Mouse (Mus musculus) embryonic facial prominence, embryonic 15.5 days (tissue): ENCODE data around the gene Cxcr2. TPM values are rescaled to one million over a fixed set of nuclear protein-coding genes. Genes with fewer than 3 reads are reported as not detected.

ENCODE experiments used
- ATAC-seq: fragments of 200-750 bp; cut with Nextera tagmentation; 2 replicates; pipeline ENCODE4 v1.8.0; 2017; ENCODE audit warnings: low read depth, moderate TSS enrichment; ENCODE audit not compliant: insufficient number of reproducible peaks, low FRiP score, low TSS enrichment
- H3K27ac ChIP-seq: fragments of 300-500 bp; sonication (generic); replicated peaks from 2 replicates; pipeline ENCODE4 v1.5.1; 2015; ENCODE audit warnings: mild to moderate bottlenecking, inconsistent platforms
- H3K27me3 ChIP-seq: fragments of 300-500 bp; sonication (generic); 2 replicates; pipeline ENCODE4 v1.6.1; 2015; ENCODE audit warnings: inconsistent platforms
- H3K36me3 ChIP-seq: fragments of 300-500 bp; sonication (generic); 2 replicates; pipeline ENCODE4 v1.6.1; 2015; ENCODE audit warnings: mild to moderate bottlenecking, inconsistent platforms
- H3K4me1 ChIP-seq: fragments of 300-500 bp; sonication (generic); 2 replicates; pipeline ENCODE4 v1.6.1; 2015; ENCODE audit warnings: inconsistent platforms
- H3K4me2 ChIP-seq: fragments of 300-500 bp; sonication (generic); replicated peaks from 2 replicates; pipeline ENCODE4 v1.6.1; 2015; ENCODE audit warnings: mild to moderate bottlenecking, inconsistent platforms
- H3K4me3 ChIP-seq: fragments of 300-500 bp; sonication (generic); replicated peaks from 2 replicates; pipeline ENCODE4 v1.5.1; 2015; ENCODE audit warnings: mild to moderate bottlenecking, inconsistent platforms
- H3K9ac ChIP-seq: fragments of 300-500 bp; sonication (generic); 2 replicates; pipeline ENCODE4 v1.6.1; 2015; ENCODE audit warnings: inconsistent platforms
- H3K9me3 ChIP-seq: fragments of 300-500 bp; sonication (generic); replicated peaks from 2 replicates; pipeline ENCODE4 v1.6.1; 2016; ENCODE audit warnings: inconsistent platforms
- WGBS: fragments of 180-500 bp; shearing (Covaris S2); methylation state at CpG from one replicate; pipeline ENCODE4 v1.1.7; 2015; 5-methylcytosine and 5-hydroxymethylcytosine counted together
- microRNA counts: library from miRNA; unstranded; fragments of <30 nt; microRNA quantifications from one replicate; lab custom pipeline; 2016
- microRNA-seq: library from miRNA; unstranded; fragments of <30 nt; microRNA quantifications from one replicate; pipeline ENCODE4, GENCODE M21; 2016; ENCODE audit warnings: borderline number of aligned reads
- polyA plus RNA-seq: library from polyadenylated mRNA; unstranded; fragments of >200 nt; fragmentation: Nextera tagmentation; extraction: Ambion mirVana; gene quantifications from 2 replicates; pipeline ENCODE4 v1.2.1, GENCODE M21; 2015

Gene Cxcr2
- polyA plus RNA-seq, 1 experiment from 2014 or later, result 0.37 TPM

DNA sequence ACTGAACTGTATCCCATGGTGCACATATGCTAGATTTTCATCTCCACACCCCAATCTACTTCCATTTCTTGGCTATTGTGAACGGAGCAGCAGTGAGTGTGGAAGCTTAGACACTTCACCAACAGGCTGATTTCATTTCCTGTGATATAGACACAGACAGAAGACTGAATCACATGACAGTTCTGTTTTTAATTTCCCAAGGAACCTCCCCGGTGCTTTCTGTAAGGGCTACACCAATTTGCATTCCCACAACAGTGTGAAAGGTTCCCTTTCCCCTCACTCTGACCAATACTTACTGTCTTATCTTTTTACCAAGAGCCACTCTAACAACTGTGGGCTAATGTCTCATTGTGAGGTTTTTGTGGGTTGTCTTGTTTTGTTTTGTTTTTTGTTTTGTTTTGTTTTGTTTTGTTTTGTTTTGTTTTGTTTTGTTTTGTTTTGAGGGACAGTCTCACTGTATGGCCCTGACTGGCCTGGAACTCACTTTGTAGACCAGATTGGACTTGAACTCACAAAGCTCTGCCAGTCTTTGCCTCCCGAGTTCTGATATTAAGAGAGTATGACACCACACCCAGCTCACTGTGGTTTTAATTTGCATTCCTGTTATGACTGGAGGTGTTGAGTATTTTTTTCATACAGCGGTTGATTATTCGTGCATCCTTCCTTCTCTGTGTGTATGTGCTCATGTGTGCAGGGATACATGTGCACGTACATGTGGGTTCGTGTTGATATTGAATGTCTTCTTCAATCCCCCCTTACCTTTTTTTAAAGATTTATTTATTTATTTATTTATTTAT is 47.5 kb downstream of the Cxcr2 start:
- Histone ChIP-seq H3K9ac (no peak overlapping the region), H3K27me3 (no peaks in the 10 kb centered on the region), H3K4me3 (no peak overlapping the region), H3K4me1 (peaks cover 4% of the 10 kb centered on the region; the same call in 1 of the 2 replicates), H3K36me3 (no peaks in the 10 kb centered on the region), H3K27ac (no peak overlapping the region), H3K9me3 (no peaks in the 10 kb centered on the region), H3K4me2 (no peak overlapping the region)
- WGBS, result 69% methylated on average over 7 of the region's 7 CpGs
- no peak for ATAC-seq

DNA sequence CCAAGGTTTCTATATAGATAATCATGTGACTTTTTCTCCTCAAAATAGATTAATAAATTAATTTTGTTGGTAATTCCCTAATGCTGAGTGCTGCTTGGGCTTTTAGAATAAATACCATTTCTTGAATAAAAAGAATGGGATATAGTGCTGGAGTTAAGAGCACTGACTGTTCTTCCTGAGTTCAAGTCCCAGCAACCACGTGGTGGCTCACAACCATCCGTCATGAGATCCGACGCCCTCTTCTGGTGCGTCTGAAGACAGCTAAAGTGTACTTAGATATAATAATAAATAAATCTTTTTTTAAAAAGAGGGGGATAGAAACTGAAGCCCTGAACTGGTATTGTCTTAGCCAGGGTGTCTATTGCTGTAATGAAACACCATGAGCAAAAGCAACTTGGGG is 49.7 kb downstream of the Cxcr2 start:
- 68% methylated on average over 5 of the region's 5 CpGs for WGBS
- no peak overlapping the region for H3K9ac ChIP-seq

DNA sequence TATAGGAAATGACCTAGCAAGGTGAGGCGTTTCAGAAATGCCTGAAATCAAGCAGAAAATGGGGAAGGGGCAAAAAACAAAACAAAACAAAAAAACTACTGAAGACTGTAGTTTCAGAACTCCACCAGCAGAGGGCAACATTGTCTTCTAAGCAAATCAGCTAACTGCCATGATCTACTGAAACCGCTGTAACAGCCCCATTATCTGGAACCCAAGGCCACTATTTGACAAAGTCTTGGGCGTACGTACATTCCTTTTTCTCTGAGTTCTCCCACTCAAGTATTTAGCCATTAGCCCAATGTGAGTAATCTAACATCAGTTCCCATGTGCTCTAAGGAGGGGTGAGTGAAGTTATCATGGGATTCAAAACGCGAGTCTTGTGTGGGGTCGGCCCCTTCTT is 52.1 kb downstream of the Cxcr2 start:
- ATAC-seq, result no peak
- no peak overlapping the region for H3K9ac ChIP-seq
- no peak overlapping the region for H3K4me2 ChIP-seq
- H3K27ac ChIP-seq, result no peak overlapping the region
- H3K36me3 ChIP-seq, result no peaks in the 10 kb centered on the region
- WGBS, result 65% methylated on average over 7 of the region's 7 CpGs
- no peak overlapping the region for H3K4me3 ChIP-seq
- no peaks in the 10 kb centered on the region for H3K27me3 ChIP-seq
- H3K9me3 ChIP-seq, result no peaks in the 10 kb centered on the region
- H3K4me1 ChIP-seq, result no peaks in the 10 kb centered on the region

More for the DNA sequence above, 49.7 kb downstream of the Cxcr2 start:
- H3K36me3 ChIP-seq, result no peaks in the 10 kb centered on the region
- ATAC-seq, result no peak
- H3K4me3 ChIP-seq, result no peak overlapping the region
- no peaks in the 10 kb centered on the region for H3K9me3 ChIP-seq
- no peaks in the 10 kb centered on the region for H3K4me1 ChIP-seq
- H3K27ac ChIP-seq, result no peak overlapping the region
- no peaks in the 10 kb centered on the region for H3K27me3 ChIP-seq
- no peak overlapping the region for H3K4me2 ChIP-seq

DNA sequence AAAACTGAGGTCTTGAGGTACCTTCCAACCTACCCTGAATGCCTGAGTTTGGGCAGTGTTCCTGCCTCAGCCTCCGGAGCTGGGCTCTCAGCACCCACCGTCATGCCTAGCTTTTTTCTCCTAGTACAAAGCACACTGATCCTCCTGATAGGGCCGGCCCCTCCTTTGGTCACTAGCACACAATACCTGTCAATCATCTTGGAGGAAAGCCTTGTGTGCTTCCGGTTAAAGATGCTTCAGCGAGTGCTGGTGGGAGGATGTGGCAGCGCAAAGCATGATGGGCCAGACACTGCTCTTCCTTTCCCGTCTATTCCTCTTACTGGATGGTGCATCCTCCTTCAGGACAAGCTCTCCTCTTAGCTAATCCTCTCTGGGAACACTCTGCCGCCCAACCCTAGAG is 52.9 kb downstream of the Cxcr2 start:
- Histone ChIP-seq H3K9me3 (no peaks in the 10 kb centered on the region), H3K36me3 (no peaks in the 10 kb centered on the region)

DNA sequence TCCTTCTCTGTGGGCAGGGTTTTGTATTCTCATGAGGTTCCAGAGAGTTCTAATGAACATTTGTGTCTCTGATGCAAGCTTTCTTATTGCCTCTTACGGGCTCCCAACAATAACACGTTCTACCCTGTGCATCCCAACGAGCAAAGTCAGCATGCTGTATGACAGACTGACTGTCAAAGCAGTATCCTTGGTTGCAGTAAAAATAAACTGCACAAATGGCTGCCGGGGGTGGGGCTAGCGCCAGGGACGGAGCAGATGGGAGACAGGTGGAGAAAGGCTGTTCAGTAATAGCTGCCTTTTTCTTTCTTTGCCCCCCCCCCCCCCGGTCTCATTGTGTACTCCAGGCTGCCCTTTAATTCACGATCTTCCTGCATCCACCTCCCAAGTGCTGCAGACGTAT is 54.1 kb downstream of the Cxcr2 start:
- no peak for ATAC-seq
- 44% methylated on average over 9 of the region's 9 CpGs for WGBS
- Histone ChIP-seq H3K4me2 (no peak overlapping the region), H3K4me1 (no peaks in the 10 kb centered on the region), H3K9ac (no peak overlapping the region), H3K27ac (no peak overlapping the region), H3K4me3 (no peak overlapping the region), H3K27me3 (no peaks in the 10 kb centered on the region), H3K9me3 (no peaks in the 10 kb centered on the region), H3K36me3 (no peaks in the 10 kb centered on the region)

More for the DNA sequence above, 52.9 kb downstream of the Cxcr2 start:
- ATAC-seq, result no peak
- Histone ChIP-seq H3K9ac (no peak overlapping the region), H3K4me1 (no peaks in the 10 kb centered on the region), H3K27ac (no peak overlapping the region), H3K4me2 (no peak overlapping the region), H3K27me3 (no peaks in the 10 kb centered on the region), H3K4me3 (no peak overlapping the region)
- WGBS, result 77% methylated on average over 8 of the region's 8 CpGs

DNA sequence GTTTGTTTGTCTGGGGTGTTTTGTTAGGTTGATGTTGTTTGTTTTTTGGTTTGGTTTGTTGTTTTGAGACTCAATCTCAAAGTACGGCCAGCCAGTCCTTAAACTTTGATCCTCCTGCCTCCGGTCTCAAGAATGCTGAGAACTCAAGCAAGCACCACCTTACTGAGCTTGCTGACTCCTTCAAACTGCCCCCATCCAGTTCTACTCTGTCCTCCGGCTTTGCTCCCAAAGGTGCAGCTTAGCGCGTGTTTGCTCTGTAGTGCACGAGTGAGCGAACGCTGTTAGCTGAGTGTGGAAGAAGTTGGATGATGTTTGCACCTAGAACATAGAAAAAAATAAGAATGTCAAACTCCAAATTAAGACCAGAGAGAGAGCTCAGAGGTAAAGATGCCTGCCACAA is 55.2 kb downstream of the Cxcr2 start:
- Histone ChIP-seq H3K27ac (no peak overlapping the region), H3K27me3 (no peaks in the 10 kb centered on the region), H3K4me2 (no peak overlapping the region), H3K9me3 (no peaks in the 10 kb centered on the region), H3K36me3 (no peaks in the 10 kb centered on the region), H3K9ac (no peak overlapping the region), H3K4me3 (no peak overlapping the region), H3K4me1 (no peaks in the 10 kb centered on the region)
- no peak for ATAC-seq
- WGBS, result 90% methylated on average over 8 of the region's 8 CpGs

MicroRNAs encoded within 50 kb of the gene (microRNA counts, 519-probe panel; counts per million panel counts)
- microRNA mmu-miR-1928 (lab: Ali Mortazavi, UCI), result 1,967 counts per million, percentile 38 among the panel's probes with 10 or more counts

Small RNA genes lying within 50 kb of the gene (microRNA-seq; reads per million reads assigned to microRNA genes)
- not detected for gene Mir1928

Other genes starting within 250 kb of the Cxcr2 start
- gene Tns1, start 29.5 kb upstream of the Cxcr2 start, polyA plus RNA-seq, result 49.3 and 53.7 TPM in 2 replicates
- 0.72 and 0.85 TPM in 2 replicates for gene Rufy4, start 28.4 kb upstream of the Cxcr2 start, polyA plus RNA-seq
- gene Cxcr1, start 40.6 kb downstream of the Cxcr2 start, polyA plus RNA-seq, result not detected in 2 replicates
- gene Arpc2, start 82.1 kb downstream of the Cxcr2 start, polyA plus RNA-seq, result 401 and 415 TPM in 2 replicates
- not detected in 2 replicates for gene Gpbar1, start 124.6 kb downstream of the Cxcr2 start, polyA plus RNA-seq
- 247 and 256 TPM in 2 replicates for gene Aamp, start 130.7 kb downstream of the Cxcr2 start, polyA plus RNA-seq
- 120 and 130 TPM in 2 replicates for gene Pnkd, start 130.9 kb downstream of the Cxcr2 start, polyA plus RNA-seq
- 56.6 and 63.9 TPM in 2 replicates for gene Tmbim1, start 151.6 kb downstream of the Cxcr2 start, polyA plus RNA-seq
- 2.5 and 2.8 TPM in 2 replicates for gene Catip, start 208.1 kb downstream of the Cxcr2 start, polyA plus RNA-seq
- 3.7 and 4.7 TPM in 2 replicates for gene Slc11a1, start 221.2 kb downstream of the Cxcr2 start, polyA plus RNA-seq
- 86.6 and 89.3 TPM in 2 replicates for gene Ctdsp1, start 237.5 kb downstream of the Cxcr2 start, polyA plus RNA-seq